Mouse (Mus musculus): ENCODE data around the gene Zfp366.

- no peak for TF ChIP-seq POLR2A (IDR thresholded peaks at IDR 0.05; ENCODE audit: insufficient read depth, low read length)
- TF ChIP-seq CTCF (IDR thresholded peaks at IDR 0.05; ENCODE audit: low read depth, low read length), result no peak
- no peak for TF ChIP-seq EP300 (IDR thresholded peaks at IDR 0.05; ENCODE audit: insufficient read depth, low read depth, low read length)
Observed at GRCm38 (mm10) chr13:99151121-99151520, 33.5 kb upstream of the Zfp366 start.

Measured in ES-Bruce4 (cell line).